Mouse (Mus musculus) adrenal gland, adult 8-10 months (tissue): ENCODE results near the gene Art1. TPM values are rescaled to one million over a fixed set of nuclear protein-coding genes. Genes with fewer than 3 reads are reported as not detected.

Experiments
- DNase-seq: peaks from one replicate; pipeline ENCODE4 v3.0.0; 2022
- total RNA-seq, 4 experiments: library from RNA; stranded (reverse); gene quantifications; 2 replicates each; pipeline ENCODE4 v1.2.4; 2022

The Art1 gene
- total RNA-seq = not detected

- DNase-seq = no peak
Observed at GRCm38 (mm10) chr7:102101487-102101886, at the start of gene Art1. Gene Art1 (plus strand): TSS chr7:102101743.

DNA sequence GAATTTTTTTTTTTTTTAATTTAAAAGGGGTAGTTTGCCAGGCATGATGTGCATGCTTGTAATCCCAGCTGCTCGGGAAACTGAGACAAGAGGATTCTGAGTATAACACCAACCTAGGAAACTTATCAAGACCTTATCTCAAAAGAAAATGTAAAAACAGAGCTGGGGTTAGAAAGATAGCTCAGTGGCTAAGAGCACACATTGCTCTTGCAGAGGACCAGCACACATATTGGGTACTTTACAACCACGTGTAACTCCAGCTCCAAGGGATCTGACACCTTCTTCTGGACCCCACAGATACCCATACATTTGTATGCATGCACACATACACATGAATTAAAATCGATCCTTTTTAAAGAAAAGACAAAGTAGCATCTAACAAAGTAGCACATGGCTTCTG, 40.2 kb upstream of the Art1 start:
- no peak for DNase-seq

- no peak for DNase-seq
Observed at GRCm38 (mm10) chr7:102062203-102062602, 39.3 kb upstream of the Art1 start.

- DNase-seq = no peak
Observed at GRCm38 (mm10) chr7:102063891-102064290, 37.7 kb upstream of the Art1 start.

GRCm38 (mm10) chr7:102064655-102065045, 36.9 kb upstream of the Art1 start:
- no peak for DNase-seq

DNA sequence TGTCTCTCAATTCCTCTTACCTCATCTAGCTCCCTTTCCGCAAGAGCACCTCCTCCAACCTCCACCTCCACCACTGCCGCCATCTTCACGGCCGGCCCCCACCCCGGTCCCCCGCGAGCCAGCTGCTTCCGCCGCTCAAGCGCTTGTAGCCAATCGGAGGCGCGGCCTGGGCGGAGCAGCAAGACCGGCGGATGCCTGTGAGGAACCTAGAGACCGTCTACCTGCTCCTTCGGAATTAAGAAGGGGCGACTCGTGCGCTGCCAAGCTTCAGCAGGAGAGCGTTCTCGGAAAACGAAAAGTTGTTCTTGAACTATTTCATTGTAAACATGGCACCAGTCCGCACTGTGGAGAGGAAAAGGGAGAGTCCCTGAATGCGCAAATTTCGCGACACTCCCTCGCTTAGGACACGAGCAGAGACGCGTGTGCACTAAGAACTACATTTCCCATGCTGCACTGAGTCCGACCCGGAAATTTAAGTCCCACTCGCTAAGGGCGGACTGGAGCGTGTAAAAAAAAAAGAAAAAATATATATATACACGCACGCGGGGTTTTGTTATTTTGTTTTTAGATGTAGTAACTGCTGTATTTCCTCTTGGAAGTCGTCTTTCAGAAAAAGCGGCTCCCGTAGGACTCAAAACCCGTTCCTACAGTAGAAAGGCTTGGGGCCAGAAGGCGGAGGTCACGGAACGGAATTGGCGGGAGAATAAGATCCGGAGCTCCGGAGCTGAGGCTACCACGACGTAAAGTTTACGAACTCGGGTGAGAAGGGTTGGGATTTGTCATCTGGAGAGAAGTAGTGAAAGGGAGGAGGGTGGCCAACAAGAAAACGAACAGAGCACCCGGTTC, 36.3 kb upstream of the Art1 start, which contains the start of the genes Rnf121, Xndc1 and Xntrpc:
Gene Rnf121 (minus strand): TSS at position 424 of the 846 bp plus-strand sequence.
Gene Xndc1 (plus strand): TSS at position 466 of the 846 bp plus-strand sequence.
Gene Xntrpc (plus strand): TSS at position 668 of the 846 bp plus-strand sequence.
- peak; percentile 91 for DNase-seq

GRCm38 (mm10) chr7:102066363-102066762, 35.2 kb upstream of the Art1 start:
- no peak for DNase-seq

GRCm38 (mm10) chr7:102076714-102077296, 24.7 kb upstream of the Art1 start:
- no peak for DNase-seq

GRCm38 (mm10) chr7:102078517-102078916, 23.0 kb upstream of the Art1 start:
- no peak for DNase-seq

DNA sequence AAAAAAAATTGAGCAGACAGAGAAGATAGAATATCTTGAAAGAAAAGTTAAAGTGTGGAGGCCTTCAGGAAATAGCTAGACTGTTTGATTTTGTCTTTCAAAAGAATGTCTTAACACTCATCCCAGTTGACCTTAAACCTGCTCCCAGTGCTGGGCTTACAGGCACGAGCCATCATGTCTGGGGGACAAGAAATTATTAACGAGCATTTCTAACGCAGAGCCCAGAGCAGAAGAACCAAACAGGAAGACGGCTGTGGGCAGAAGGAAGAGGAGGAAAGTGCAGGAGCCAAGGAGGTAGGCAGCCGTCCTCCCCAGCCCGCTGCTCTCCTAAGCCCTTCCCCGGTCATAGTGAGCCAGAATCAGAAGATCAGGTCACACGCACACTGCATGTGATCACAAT, 21.2 kb upstream of the Art1 start:
- no peak for DNase-seq

GRCm38 (mm10) chr7:102081784-102082183, 19.8 kb upstream of the Art1 start:
- no peak for DNase-seq

GRCm38 (mm10) chr7:102082816-102083215, 18.7 kb upstream of the Art1 start, which contains the start of gene Trpc2:
Gene Trpc2 (plus strand): TSS chr7:102083116.
- DNase-seq = no peak

DNA sequence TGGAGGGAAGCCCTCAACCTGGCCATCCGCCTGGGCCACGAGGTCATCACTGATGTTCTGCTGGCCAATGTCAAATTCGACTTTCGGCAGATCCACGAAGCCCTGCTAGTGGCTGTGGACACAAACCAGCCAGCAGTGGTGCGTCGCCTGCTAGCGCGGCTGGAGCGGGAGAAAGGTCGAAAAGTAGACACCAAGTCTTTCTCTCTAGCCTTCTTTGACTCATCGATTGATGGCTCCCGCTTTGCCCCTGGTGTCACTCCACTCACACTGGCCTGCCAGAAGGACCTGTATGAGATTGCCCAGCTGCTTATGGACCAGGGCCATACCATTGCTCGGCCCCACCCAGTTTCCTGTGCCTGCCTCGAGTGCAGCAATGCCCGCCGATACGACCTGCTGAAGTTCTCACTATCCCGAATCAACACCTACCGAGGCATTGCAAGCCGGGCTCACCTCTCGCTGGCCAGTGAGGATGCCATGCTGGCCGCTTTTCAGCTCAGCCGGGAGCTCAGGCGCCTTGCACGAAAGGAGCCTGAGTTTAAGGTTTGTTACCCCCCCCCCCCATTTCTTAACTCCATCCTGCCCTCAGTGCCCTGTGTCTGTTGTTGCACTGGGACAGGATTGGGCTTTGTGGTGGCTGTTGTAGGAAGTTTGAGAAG, 17.4 kb upstream of the Art1 start:
- no peak for DNase-seq

- no peak for DNase-seq
Observed at GRCm38 (mm10) chr7:102087336-102087735, 14.2 kb upstream of the Art1 start.

- DNase-seq = no peak
Observed at GRCm38 (mm10) chr7:102099760-102100661, 1.5 kb upstream of the Art1 start.

- no peak for DNase-seq
Observed at GRCm38 (mm10) chr7:102100868-102101267, 675 bp upstream of the Art1 start.

DNA sequence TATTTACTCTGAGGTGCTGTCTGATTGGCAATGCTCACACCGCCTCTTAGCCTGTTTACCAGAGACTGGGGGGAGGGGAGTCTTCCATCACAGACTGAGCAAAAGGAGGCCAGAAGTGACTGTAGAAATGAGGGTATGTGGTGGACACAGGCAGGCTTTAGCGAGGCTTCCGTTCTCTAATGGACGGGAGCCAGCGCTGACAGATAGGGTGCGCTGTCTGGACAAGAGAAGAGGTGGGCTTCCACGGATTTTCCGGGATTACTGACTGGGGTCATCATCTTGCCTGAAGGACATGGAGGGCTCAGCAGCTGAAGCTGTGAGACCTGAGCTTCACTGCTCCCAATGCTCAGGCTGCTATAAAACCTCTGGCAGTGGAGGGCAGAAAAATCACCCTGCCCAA, 698 bp downstream of the Art1 start:
- no peak for DNase-seq

- no peak for DNase-seq
Observed at GRCm38 (mm10) chr7:102102696-102103095, 1.2 kb downstream of the Art1 start.

DNA sequence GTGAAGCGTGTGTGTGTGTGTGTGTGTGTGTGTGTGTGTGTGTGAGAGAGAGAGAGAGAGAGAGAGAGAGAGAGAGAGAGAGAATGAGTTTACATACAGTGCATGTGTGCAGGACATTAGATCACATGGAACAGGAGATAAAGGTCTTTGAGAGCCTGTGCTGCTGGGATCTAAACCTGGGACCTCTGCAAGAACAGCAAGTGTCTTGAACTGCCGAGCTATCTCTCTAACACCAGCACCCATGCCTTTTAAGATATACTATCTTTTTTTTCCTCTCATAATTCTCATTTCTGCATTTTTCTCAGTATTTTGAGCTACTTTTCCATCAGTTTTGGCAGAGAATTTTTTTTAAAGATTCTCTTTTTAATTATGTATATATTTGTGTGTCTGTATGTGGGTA, 2.0 kb downstream of the Art1 start:
- DNase-seq = no peak

GRCm38 (mm10) chr7:102104126-102104525, 2.6 kb downstream of the Art1 start:
- no peak for DNase-seq

DNA sequence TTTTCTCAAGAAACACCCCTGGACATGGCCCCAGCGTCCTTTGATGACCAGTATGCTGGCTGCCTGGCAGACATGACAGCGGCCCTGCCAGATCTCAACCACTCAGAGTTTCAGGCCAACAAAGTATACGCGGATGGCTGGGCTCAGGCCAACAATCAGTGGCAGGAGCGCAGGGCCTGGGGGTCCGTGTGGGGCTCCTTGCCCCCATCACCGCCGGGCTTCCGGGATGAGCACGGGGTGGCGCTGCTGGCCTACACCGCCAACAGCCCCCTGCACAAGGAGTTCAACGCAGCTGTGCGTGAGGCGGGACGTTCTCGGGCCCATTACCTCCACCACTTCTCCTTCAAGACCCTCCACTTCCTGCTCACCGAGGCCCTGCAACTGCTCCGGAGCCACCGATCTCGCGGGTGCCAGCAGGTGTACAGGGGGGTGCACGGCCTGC, 5.2 kb downstream of the Art1 start:
- DNase-seq = no peak

- no peak for DNase-seq
Observed at GRCm38 (mm10) chr7:102108206-102108605, 6.7 kb downstream of the Art1 start.
